Mouse (Mus musculus): ENCODE measurements at regions not wholly inside any gene's neighbourhood (a gene's known extent, or its start where the extent isn't known, plus 50 kb on each side); places are given as distances from the start of the nearest gene placed in this dataset.

DNA sequence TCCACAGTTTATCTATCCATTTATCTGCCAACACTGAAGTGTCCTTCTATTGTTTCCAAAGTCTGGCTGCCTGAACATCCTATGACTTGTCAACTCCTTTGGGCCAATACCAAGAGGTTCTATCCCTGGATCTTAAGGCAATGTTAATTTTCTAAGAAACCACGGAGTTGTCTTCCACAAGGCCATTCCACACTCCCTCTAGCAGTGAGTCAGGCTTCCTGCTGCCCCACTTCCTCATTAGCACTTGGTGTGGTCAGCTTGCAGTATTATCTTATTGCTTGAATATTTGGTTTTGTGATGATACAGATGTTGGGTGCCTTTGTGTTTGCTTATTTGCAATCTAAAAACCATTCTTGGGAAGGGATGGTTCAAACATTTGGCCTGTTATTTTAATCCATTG, 87.5 kb upstream of the Ppp2r2d start:
- no peaks in the 10 kb centered on the region for H3K36me3 ChIP-seq (ENCODE audit: control insufficient read depth, insufficient read depth, low read length)
- H3K4me1 ChIP-seq (ENCODE audit: control insufficient read depth, insufficient read depth, low read depth, low read length): no peaks in the 10 kb centered on the region
- H3K27me3 ChIP-seq (replicated peaks; ENCODE audit: control insufficient read depth, insufficient read depth, low read length): no peaks in the 10 kb centered on the region
- no peak overlapping the region for H3K4me3 ChIP-seq (ENCODE audit: low read length)
- no peak overlapping the region for H3K4me2 ChIP-seq (ENCODE audit: low read length)
- H3K9ac ChIP-seq (ENCODE audit: low read depth, low read length): no peak overlapping the region
- no peak for ATAC-seq
- no peaks in the 10 kb centered on the region for H3K9me3 ChIP-seq (ENCODE audit: control insufficient read depth, low read length)
- no peak overlapping the region for H3K27ac ChIP-seq (ENCODE audit: low read depth, low read length)
- 77% methylated on average over 1 of the region's 1 CpGs for WGBS

DNA sequence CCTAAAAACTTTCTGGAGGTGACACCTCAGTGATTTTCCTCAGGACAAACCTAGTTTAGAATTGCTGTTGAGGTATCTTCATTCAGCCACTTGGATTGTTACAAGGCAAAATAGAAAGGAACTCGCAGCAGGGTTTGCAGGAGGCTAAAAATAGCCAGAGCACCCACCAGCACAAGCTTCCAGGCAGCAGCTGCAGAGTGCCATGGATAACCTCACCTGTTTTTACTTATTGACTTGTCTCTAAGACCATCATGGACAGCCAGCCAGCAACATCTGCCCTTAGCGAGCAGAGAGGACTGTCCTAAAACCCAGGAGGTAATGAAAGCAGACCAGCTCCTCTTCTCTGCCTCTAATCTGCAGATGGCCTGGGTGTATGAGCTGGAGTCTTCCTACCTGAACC, 97.4 kb upstream of the Ppp2r2d start:
- H3K36me3 ChIP-seq (ENCODE audit: control insufficient read depth, insufficient read depth, low read length): no peaks in the 10 kb centered on the region
- 77% methylated on average over 2 of the region's 2 CpGs for WGBS
- H3K4me3 ChIP-seq (ENCODE audit: low read length): no peak overlapping the region
- H3K27ac ChIP-seq (ENCODE audit: low read depth, low read length): no peak overlapping the region
- H3K4me1 ChIP-seq (ENCODE audit: control insufficient read depth, insufficient read depth, low read depth, low read length): peaks cover 3% of the 10 kb centered on the region
- no peak overlapping the region for H3K9ac ChIP-seq (ENCODE audit: low read depth, low read length)
- H3K4me2 ChIP-seq (ENCODE audit: low read length): no peak overlapping the region
- no peak for ATAC-seq
- no peaks in the 10 kb centered on the region for H3K9me3 ChIP-seq (ENCODE audit: control insufficient read depth, low read length)
- no peaks in the 10 kb centered on the region for H3K27me3 ChIP-seq (replicated peaks; ENCODE audit: control insufficient read depth, insufficient read depth, low read length)

DNA sequence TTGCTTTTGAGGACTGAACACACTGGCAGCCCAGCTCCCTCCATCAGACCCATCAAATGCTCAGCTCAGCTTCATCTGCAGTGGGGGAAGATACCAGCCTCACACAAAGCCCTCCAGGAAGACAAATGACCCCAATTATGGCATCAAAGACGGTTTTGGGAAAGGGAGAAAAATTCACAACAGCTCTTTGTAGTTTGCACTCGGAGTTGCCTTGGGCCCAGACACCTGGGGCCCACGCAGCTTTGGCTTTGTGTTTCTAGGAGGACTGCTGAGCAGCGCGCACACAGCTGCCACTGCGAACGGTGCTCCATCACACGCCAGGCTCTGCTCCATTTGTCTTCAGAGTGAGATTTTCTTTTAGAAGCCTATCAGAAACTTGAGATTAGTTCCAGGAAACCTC, 99.3 kb upstream of the Ppp2r2d start:
- no peak overlapping the region for H3K4me2 ChIP-seq (ENCODE audit: low read length)
- ATAC-seq: no peak
- H3K27ac ChIP-seq (ENCODE audit: low read depth, low read length): no peak overlapping the region
- no peaks in the 10 kb centered on the region for H3K9me3 ChIP-seq (ENCODE audit: control insufficient read depth, low read length)
- no peaks in the 10 kb centered on the region for H3K36me3 ChIP-seq (ENCODE audit: control insufficient read depth, insufficient read depth, low read length)
- no peak overlapping the region for H3K4me3 ChIP-seq (ENCODE audit: low read length)
- H3K9ac ChIP-seq (ENCODE audit: low read depth, low read length): no peak overlapping the region
- H3K27me3 ChIP-seq (replicated peaks; ENCODE audit: control insufficient read depth, insufficient read depth, low read length): no peaks in the 10 kb centered on the region
- 38% methylated on average over 8 of the region's 8 CpGs for WGBS
- H3K4me1 ChIP-seq (ENCODE audit: control insufficient read depth, insufficient read depth, low read depth, low read length): peaks cover 11% of the 10 kb centered on the region

DNA sequence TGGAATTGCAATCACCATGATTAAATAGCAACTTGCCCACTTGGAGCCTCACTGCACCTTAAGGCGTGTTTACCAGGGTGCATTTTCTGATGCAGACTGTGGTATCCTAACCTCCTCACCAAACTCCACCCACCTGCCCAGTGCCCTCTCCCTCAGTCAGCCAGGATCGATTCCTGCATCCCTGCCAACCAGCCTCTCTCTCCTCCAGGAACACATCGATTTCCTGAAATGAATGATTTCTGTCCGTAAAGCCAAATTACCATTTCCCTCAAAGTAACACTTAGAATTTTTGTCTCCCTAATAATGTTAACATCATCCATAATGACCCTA, 103.4 kb upstream of the Ppp2r2d start:
- Histone ChIP-seq H3K4me1 (ENCODE audit: control insufficient read depth, insufficient read depth, low read depth, low read length) (peaks cover 11% of the 10 kb centered on the region), H3K36me3 (ENCODE audit: control insufficient read depth, insufficient read depth, low read length) (no peaks in the 10 kb centered on the region), H3K4me2 (ENCODE audit: low read length) (no peak overlapping the region), H3K27ac (ENCODE audit: low read depth, low read length) (no peak overlapping the region), H3K9me3 (ENCODE audit: control insufficient read depth, low read length) (no peaks in the 10 kb centered on the region), H3K27me3 (replicated peaks; ENCODE audit: control insufficient read depth, insufficient read depth, low read length) (no peaks in the 10 kb centered on the region), H3K9ac (ENCODE audit: low read depth, low read length) (no peak overlapping the region), H3K4me3 (ENCODE audit: low read length) (no peak overlapping the region)
- ATAC-seq: 0 out of 2 replicates have a peak, but pooled peaks have one; percentile 37
- WGBS: 55% methylated on average over 4 of the region's 4 CpGs

DNA sequence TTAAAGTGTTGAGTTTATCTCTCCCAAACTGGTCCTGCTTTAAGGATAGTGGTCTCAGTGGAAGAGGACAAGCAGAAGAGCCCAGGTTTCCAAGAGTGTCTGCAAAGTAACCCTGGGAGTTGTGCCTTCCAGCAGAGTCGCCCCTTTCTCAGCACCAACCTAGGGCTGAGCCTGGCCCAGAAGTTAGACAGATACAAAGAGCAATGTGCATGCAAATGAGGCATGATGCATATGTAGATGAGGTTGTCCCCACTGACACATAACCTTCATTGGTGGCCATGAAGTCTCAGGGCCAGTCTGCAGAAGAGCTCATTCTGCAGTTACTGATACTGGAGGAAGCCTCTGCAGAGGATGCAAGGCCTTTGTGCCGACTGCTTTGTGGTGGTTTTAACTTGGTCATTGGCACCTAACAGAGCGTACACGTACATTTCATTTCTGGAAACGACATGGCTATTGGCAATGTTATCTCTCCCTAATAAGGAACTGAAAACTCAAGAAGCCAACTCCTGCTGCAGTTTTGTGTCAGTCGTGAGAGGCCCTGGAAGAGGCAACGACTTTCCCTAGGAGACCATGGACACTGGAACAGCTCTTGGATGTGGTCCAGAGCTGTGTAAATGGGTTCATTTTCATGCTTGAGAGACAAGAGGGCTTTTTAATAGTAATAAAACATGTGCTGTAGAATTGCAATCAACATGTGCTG, 103.9 kb upstream of the Ppp2r2d start:
- H3K4me1 ChIP-seq (ENCODE audit: control insufficient read depth, insufficient read depth, low read depth, low read length): peaks cover 11% of the 10 kb centered on the region
- no peaks in the 10 kb centered on the region for H3K9me3 ChIP-seq (ENCODE audit: control insufficient read depth, low read length)
- 45% methylated on average over 7 of the region's 7 CpGs for WGBS
- no peaks in the 10 kb centered on the region for H3K27me3 ChIP-seq (replicated peaks; ENCODE audit: control insufficient read depth, insufficient read depth, low read length)
- H3K4me3 ChIP-seq (ENCODE audit: low read length): no peak overlapping the region
- H3K36me3 ChIP-seq (ENCODE audit: control insufficient read depth, insufficient read depth, low read length): no peaks in the 10 kb centered on the region
- H3K9ac ChIP-seq (ENCODE audit: low read depth, low read length): no peak overlapping the region
- H3K27ac ChIP-seq (ENCODE audit: low read depth, low read length): peak overlapping the region; percentile 65
- no peak overlapping the region for H3K4me2 ChIP-seq (ENCODE audit: low read length)
- ATAC-seq: peak; percentile 79

DNA sequence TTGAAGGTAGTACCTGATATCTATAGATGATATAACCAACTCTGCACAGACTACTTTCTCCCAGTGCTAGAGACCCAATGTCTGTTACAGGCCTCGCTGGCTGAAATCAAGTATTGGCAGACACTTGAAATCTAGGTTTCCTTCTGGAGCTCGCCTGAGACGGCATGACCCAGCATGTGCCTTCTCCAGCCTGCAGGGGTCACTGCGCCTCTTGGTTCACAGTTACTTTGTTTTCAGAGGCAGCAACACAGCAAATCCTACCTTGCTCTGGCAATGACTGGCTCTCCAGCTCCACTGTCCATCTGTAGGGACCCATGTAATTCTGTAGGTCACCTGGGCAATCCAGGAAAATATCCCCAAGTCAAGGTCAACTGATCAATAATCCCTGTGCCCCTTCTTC, 111.6 kb upstream of the Ppp2r2d start:
- H3K4me1 ChIP-seq (ENCODE audit: control insufficient read depth, insufficient read depth, low read depth, low read length): no peaks in the 10 kb centered on the region
- no peak overlapping the region for H3K4me2 ChIP-seq (ENCODE audit: low read length)
- no peaks in the 10 kb centered on the region for H3K9me3 ChIP-seq (ENCODE audit: control insufficient read depth, low read length)
- no peak overlapping the region for H3K27ac ChIP-seq (ENCODE audit: low read depth, low read length)
- H3K27me3 ChIP-seq (replicated peaks; ENCODE audit: control insufficient read depth, insufficient read depth, low read length): no peaks in the 10 kb centered on the region
- H3K36me3 ChIP-seq (ENCODE audit: control insufficient read depth, insufficient read depth, low read length): no peaks in the 10 kb centered on the region
- ATAC-seq: no peak
- H3K9ac ChIP-seq (ENCODE audit: low read depth, low read length): no peak overlapping the region
- no peak overlapping the region for H3K4me3 ChIP-seq (ENCODE audit: low read length)
- 23% methylated on average over 4 of the region's 4 CpGs for WGBS

DNA sequence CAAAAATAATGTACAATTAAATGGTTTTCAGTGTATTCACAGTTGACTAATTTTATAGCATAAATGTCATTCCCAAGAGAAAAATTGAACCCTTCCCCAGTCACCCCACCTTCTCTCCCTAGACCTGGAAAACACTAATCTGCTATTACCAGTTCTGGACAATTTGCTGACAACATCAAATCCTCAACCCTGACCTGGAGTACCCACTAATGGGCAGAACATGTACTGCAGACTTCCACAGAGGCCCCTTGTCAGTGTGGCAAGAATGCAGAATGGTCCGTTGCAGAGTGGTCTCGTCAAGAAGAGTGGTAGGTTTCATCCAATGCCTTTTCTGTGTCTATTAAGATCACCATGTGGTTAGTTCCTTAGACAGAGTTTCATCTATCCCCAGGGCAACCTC, 121.0 kb upstream of the Ppp2r2d start:
- Histone ChIP-seq H3K9ac (ENCODE audit: low read depth, low read length) (no peak overlapping the region), H3K27ac (ENCODE audit: low read depth, low read length) (no peak overlapping the region), H3K9me3 (ENCODE audit: control insufficient read depth, low read length) (no peaks in the 10 kb centered on the region), H3K4me2 (ENCODE audit: low read length) (no peak overlapping the region), H3K4me1 (ENCODE audit: control insufficient read depth, insufficient read depth, low read depth, low read length) (no peaks in the 10 kb centered on the region), H3K36me3 (ENCODE audit: control insufficient read depth, insufficient read depth, low read length) (no peaks in the 10 kb centered on the region), H3K4me3 (ENCODE audit: low read length) (no peak overlapping the region), H3K27me3 (replicated peaks; ENCODE audit: control insufficient read depth, insufficient read depth, low read length) (no peaks in the 10 kb centered on the region)
- WGBS: 83% methylated on average over 2 of the region's 2 CpGs
- no peak for ATAC-seq

DNA sequence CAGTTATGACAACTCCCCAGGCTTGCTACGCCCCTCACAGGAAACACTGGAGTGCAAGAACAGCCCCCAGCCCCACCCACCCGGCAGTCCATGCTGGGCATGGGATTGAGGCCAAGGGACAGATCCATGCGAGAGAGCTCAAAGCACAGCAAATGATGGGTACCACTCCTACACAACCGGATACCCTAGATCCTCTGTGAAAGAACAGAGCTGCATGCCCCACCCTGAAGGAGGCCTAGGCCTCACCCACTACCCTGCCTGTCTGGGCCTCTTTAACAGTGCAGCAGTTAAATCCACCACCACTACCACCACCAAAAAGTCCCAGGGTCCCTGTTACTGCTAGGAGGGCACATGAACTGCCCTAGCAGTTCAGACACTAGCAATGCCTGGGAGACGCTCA, 126.3 kb upstream of the Ppp2r2d start:
- Histone ChIP-seq H3K4me1 (ENCODE audit: control insufficient read depth, insufficient read depth, low read depth, low read length) (no peaks in the 10 kb centered on the region), H3K4me2 (ENCODE audit: low read length) (no peak overlapping the region), H3K27me3 (replicated peaks; ENCODE audit: control insufficient read depth, insufficient read depth, low read length) (no peaks in the 10 kb centered on the region), H3K9me3 (ENCODE audit: control insufficient read depth, low read length) (no peaks in the 10 kb centered on the region), H3K36me3 (ENCODE audit: control insufficient read depth, insufficient read depth, low read length) (no peaks in the 10 kb centered on the region), H3K4me3 (ENCODE audit: low read length) (no peak overlapping the region), H3K9ac (ENCODE audit: low read depth, low read length) (no peak overlapping the region), H3K27ac (ENCODE audit: low read depth, low read length) (no peak overlapping the region)
- ATAC-seq: no peak
- WGBS: 69% methylated on average over 5 of the region's 5 CpGs

DNA sequence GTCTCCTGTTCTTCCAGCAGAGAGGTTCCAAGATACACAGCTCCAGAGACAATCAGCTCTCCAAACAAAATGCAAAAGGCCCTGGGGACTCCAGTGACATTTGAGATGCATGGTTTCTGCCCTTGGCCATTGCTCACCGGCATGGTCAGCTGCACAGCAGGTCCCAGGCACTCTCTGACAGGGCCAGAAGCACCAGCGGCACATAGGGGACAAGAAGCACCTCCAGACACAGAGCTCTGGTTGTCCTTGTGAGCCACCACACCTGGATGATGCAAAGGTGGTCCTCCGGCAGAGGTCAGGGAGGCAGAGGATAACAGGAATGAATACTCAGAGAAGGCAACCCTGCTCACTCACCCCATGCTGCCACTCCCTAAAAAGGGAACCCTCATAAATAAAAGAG, 126.8 kb upstream of the Ppp2r2d start:
- no peak overlapping the region for H3K4me3 ChIP-seq (ENCODE audit: low read length)
- H3K27ac ChIP-seq (ENCODE audit: low read depth, low read length): no peak overlapping the region
- no peaks in the 10 kb centered on the region for H3K27me3 ChIP-seq (replicated peaks; ENCODE audit: control insufficient read depth, insufficient read depth, low read length)
- H3K4me1 ChIP-seq (ENCODE audit: control insufficient read depth, insufficient read depth, low read depth, low read length): no peaks in the 10 kb centered on the region
- no peak overlapping the region for H3K4me2 ChIP-seq (ENCODE audit: low read length)
- H3K36me3 ChIP-seq (ENCODE audit: control insufficient read depth, insufficient read depth, low read length): no peaks in the 10 kb centered on the region
- WGBS: 49% methylated on average over 3 of the region's 3 CpGs
- ATAC-seq: no peak
- H3K9ac ChIP-seq (ENCODE audit: low read depth, low read length): no peak overlapping the region
- H3K9me3 ChIP-seq (ENCODE audit: control insufficient read depth, low read length): no peaks in the 10 kb centered on the region

DNA sequence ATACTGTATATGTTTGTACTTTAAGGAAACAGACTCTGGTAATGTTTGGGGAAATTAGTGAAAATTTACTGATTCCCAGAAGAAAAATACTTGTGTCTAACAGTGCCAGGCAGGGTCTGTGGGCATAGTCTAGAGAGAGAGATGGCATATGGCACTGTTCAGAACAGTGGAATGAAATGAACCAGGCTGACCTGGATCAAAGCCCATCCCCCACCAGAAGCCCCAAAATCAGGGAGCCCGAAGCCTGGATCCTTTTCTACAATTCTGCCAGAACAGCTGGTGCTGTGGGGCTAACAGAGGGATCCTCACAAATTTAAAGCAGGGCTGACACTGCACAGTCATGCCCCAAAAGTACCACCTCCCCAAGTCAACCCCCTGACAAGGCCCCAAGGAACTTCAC, 131.1 kb upstream of the Ppp2r2d start:
- Histone ChIP-seq H3K27ac (ENCODE audit: low read depth, low read length) (no peak overlapping the region), H3K9me3 (ENCODE audit: control insufficient read depth, low read length) (no peaks in the 10 kb centered on the region), H3K9ac (ENCODE audit: low read depth, low read length) (no peak overlapping the region), H3K36me3 (ENCODE audit: control insufficient read depth, insufficient read depth, low read length) (no peaks in the 10 kb centered on the region), H3K4me3 (ENCODE audit: low read length) (no peak overlapping the region), H3K4me2 (ENCODE audit: low read length) (no peak overlapping the region), H3K4me1 (ENCODE audit: control insufficient read depth, insufficient read depth, low read depth, low read length) (no peaks in the 10 kb centered on the region), H3K27me3 (replicated peaks; ENCODE audit: control insufficient read depth, insufficient read depth, low read length) (no peaks in the 10 kb centered on the region)
- WGBS: 44% methylated on average over 1 of the region's 1 CpGs
- no peak for ATAC-seq
